Mouse (Mus musculus): Measurements from ENCODE around the gene Dhx9.
"Not testable (repeated sequence)": the region's sequence is repeated elsewhere in the genome, so short reads cannot be mapped to it uniquely, and the experiment has no call there.

Gene Dhx9

GRCm38 (mm10) chr1:153485201-153485796 lies 2.2 kb downstream of the Dhx9 start:
- no peak for DNase-seq (ENCODE audit: low read depth)

DNA sequence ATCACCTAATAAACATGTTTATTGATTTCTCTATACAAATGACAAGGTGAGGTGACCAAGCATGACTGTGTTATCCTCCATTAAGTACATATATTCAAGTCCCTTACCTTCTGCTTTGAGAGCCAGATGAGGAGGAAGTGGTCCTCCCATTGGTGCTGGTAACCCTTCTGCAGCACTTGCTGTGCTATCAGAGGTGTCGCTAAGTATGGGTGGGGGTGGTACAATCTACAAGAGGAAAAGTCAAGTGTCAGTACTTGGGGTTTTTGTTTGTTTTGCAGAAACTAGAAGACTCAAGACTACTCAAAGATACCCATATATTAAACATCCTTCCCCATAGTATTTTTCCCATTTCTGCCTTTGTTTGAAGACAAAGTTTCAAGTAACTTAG lies 6.4 kb downstream of the Dhx9 start:
- no peak for DNase-seq (ENCODE audit: low read depth)

DNA sequence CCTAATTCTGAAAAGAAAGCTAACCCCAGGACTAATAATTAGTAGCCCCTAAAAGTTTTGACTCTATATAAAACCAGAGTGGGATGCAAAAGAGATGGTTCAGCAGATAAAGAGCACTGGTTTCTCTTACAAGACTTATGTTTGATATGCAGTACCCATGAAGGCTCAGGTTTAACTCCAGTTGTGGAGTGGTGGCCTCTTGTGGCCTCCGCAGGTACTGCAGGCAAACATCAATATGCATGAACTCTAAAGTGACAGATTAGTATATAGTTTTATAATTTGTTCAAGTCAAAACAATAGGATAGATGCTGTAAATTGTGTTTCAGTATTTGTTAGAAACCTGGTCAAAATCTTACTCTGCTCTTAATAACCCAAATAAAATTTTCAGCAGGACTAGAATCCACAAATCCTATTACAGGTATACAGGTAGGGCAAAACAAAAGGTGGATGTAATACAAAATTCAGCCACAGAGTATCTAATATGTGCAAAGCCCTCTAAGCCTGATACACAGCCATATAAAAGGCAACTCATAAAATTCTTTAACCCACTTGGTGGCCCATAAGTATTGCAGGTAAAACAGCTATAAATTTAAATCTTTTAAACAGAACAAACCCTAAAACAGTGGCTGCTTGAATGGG lies 7.0 kb downstream of the Dhx9 start:
- DNase-seq (ENCODE audit: low read depth): peak; percentile 40

- DNase-seq (ENCODE audit: low read depth): no peak
These were observed 8.2 kb downstream of the Dhx9 start for GRCm38 (mm10) chr1:153479296-153479695.

- no peak for DNase-seq (ENCODE audit: low read depth)
These were observed 25.7 kb downstream of the Dhx9 start for GRCm38 (mm10) chr1:153461796-153462195.

DNA sequence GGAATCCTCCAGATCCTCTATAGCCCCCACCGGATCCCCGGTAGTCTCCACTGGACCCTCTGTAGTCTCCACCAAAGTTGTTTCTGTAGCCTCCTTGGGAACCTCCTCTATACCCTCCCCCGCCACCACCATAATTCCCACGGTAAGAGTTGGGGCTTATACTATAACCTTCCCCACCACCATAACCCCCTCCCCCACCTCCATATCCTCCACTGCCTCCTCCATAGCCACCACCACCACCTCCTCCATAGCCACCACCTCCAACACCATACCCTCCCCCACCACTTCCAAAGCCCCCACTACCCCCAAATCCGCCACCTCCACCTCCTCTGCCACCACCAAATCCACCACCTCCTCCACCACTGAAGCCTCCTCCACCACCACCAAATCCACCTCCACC lies 31.3 kb downstream of the Dhx9 start:
- DNase-seq (ENCODE audit: low read depth): no peak

GRCm38 (mm10) chr1:153453146-153453642 lies 34.3 kb downstream of the Dhx9 start:
- no peak for DNase-seq (ENCODE audit: low read depth)

- DNase-seq (ENCODE audit: low read depth): no peak
These were observed 36.0 kb downstream of the Dhx9 start for GRCm38 (mm10) chr1:153451237-153452154.

- DNase-seq (ENCODE audit: low read depth): no peak
These were observed 41.2 kb downstream of the Dhx9 start for GRCm38 (mm10) chr1:153446120-153446831.

DNA sequence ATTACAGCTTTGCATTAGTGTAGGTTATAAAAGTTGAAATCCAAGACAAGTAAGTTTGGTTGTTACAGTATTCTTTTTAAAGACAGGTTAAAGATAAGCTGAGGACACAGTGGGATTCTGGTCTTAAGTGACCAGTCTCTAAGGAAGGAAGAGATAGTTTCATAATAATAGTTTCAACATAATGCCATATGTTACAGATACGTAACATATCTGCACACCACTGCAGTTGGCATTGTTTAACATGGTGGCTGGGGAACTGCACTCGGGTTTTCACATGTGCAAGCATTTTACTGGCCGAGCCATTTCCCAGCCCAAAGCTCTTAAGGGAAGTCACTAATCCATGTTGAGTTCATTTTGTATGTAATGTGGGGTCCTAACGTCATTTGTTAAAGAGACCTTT lies 43.8 kb downstream of the Dhx9 start:
- no peak for DNase-seq (ENCODE audit: low read depth)

DNA sequence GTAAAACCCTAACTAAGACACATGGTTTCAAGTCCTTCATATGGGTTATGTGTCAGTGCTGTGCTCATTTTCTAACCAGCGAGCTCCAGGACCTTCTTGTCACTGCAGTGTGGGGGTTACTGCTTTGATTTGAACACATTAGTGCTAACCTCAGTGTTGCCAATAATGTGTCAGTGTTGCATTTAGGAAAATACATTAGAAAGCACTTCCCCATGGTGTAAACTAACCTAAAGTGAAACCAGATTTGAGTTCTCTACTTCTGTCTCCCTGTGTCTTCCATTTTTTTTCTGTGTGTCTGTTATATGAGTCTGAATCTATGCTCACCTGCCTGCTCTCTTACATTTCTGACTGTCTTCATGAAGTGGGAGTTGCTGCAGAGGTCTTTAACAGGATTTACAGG lies 44.4 kb downstream of the Dhx9 start:
- DNase-seq (ENCODE audit: low read depth): no peak

GRCm38 (mm10) chr1:153441656-153442055 lies 45.8 kb downstream of the Dhx9 start:
- DNase-seq (ENCODE audit: low read depth): no peak

GRCm38 (mm10) chr1:153440752-153441151 lies 46.7 kb downstream of the Dhx9 start:
- no peak for DNase-seq (ENCODE audit: low read depth)

- no peak for DNase-seq (ENCODE audit: low read depth)
These were observed 49.9 kb downstream of the Dhx9 start for GRCm38 (mm10) chr1:153437536-153437935.

- DNase-seq (ENCODE audit: low read depth): no peak
These were observed 53.4 kb downstream of the Dhx9 start for GRCm38 (mm10) chr1:153433851-153434589.

DNA sequence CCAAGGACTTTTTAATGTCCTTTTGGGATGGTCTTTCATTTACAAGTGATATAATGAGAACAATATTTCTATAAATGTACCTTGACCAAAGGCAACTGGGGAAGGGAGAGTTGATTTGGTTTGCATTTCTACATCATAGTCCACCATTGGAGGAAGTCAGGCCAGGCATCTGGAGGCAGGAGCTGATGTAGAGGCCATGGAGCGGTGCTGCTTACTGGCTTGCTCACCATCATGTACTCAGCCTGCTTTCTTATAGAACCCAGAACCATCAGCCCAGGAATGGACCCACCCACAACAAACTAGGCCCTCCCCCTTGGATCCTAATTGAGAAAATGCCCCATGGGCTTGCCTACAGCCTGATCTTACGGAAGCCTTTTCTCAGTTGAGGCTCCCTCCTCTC lies 55.1 kb downstream of the Dhx9 start:
- DNase-seq (ENCODE audit: low read depth): no peak

GRCm38 (mm10) chr1:153431701-153432100 lies 55.8 kb downstream of the Dhx9 start:
- no peak for DNase-seq (ENCODE audit: low read depth)

DNA sequence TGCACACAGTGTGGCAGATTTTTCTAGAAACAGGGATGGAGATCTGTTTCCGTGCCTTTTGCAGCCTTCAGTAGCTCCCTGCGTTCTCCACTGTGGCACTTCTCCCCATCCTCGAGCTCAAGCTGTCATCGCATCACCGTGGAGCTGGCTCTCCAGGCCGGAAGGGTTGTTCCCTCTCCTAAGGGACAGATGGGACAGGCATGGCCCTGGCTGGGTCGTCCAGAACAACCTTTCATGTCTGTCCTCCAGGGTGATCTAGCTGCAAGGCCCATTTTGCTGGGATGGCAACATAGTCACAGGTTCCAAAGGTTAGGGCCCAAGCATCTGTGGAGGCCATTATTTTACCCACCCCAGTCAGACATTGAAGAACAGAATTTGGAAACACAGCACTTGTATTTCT lies 56.3 kb downstream of the Dhx9 start:
- no peak for DNase-seq (ENCODE audit: low read depth)

GRCm38 (mm10) chr1:153424770-153425584 lies 62.5 kb downstream of the Dhx9 start, which contains the start of gene Shcbp1l:
Shcbp1l (plus strand) TSS chr1:153425162.
- DNase-seq (ENCODE audit: low read depth): no peak

DNA sequence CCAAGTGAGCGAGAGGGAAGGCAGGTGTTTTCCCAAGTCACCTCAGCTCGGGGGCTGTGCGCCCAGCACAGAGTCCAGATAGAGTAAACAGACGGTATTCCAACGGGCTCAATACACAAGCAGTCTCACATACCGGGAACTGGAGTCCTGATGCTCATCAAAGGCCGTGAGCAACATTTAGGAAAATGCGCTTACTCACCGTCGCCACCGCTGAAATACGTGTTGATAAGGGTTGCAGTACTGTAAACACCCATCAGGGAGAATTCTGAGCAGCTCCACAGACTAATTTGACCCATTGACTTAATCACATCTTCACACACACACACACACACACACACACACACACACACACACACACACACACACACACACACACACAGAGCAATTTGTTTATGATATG lies 63.2 kb downstream of the Dhx9 start:
- no peak for DNase-seq (ENCODE audit: low read depth)

- not testable (repeated sequence) for DNase-seq (ENCODE audit: low read depth)
These were observed 69.7 kb downstream of the Dhx9 start for GRCm38 (mm10) chr1:153417805-153418204.

Measured in fibroblast of lung, adult 2 months (primary cell).